Mouse (Mus musculus) stomach, embryonic 15.5 days (tissue): Measurements from ENCODE around the gene Fli1. TPM values are rescaled to one million over a fixed set of nuclear protein-coding genes. Genes with fewer than 3 reads are reported as not detected.
A peak's percentile ranks its signal among the peaks of the same experiment; 100 is the strongest.

ENCODE experiments used
- ATAC-seq: fragments of 200-750 bp; cut with Nextera tagmentation; 2 replicates; pipeline ENCODE4 v1.8.0; 2017; ENCODE audit warnings: low read depth, moderate number of reproducible peaks, moderate TSS enrichment; ENCODE audit not compliant: insufficient read depth, low FRiP score
- H3K27ac ChIP-seq: fragments of 300-500 bp; sonication (generic); 2 replicates; pipeline ENCODE4 v1.5.1; 2015; ENCODE audit warnings: mild to moderate bottlenecking, inconsistent platforms
- H3K27me3 ChIP-seq: fragments of 300-500 bp; sonication (generic); replicated peaks from 2 replicates; pipeline ENCODE4 v1.6.1; 2015; ENCODE audit warnings: inconsistent platforms
- H3K36me3 ChIP-seq: fragments of 300-500 bp; sonication (generic); 2 replicates; pipeline ENCODE4 v1.6.1; 2015; ENCODE audit warnings: inconsistent platforms
- H3K4me1 ChIP-seq: fragments of 300-500 bp; sonication (generic); 2 replicates; pipeline ENCODE4 v1.6.1; 2015; ENCODE audit warnings: inconsistent platforms
- H3K4me2 ChIP-seq: fragments of 300-500 bp; sonication (generic); 2 replicates; pipeline ENCODE4 v1.6.1; 2015; ENCODE audit warnings: mild to moderate bottlenecking, inconsistent platforms
- H3K4me3 ChIP-seq: fragments of 300-500 bp; sonication (generic); replicated peaks from 2 replicates; pipeline ENCODE4 v1.5.1; 2015; ENCODE audit warnings: inconsistent platforms
- H3K9ac ChIP-seq: fragments of 300-500 bp; sonication (generic); 2 replicates; pipeline ENCODE4 v1.6.1; 2015; ENCODE audit warnings: inconsistent platforms
- H3K9me3 ChIP-seq: fragments of 300-500 bp; sonication (generic); 2 replicates; pipeline ENCODE4 v1.6.1; 2016; ENCODE audit warnings: inconsistent platforms
- WGBS: fragments of 180-500 bp; shearing (Covaris S2); methylation state at CpG from one replicate; pipeline ENCODE4 v1.1.7; 2015; 5-methylcytosine and 5-hydroxymethylcytosine counted together
- polyA plus RNA-seq: library from polyadenylated mRNA; unstranded; fragments of >200 nt; fragmentation: Nextera tagmentation; extraction: Ambion mirVana; gene quantifications from 2 replicates; pipeline ENCODE4 v1.2.1, GENCODE M21; 2015

Gene Fli1
- polyA plus RNA-seq, 1 experiment from 2014 or later = 13.4 TPM

DNA sequence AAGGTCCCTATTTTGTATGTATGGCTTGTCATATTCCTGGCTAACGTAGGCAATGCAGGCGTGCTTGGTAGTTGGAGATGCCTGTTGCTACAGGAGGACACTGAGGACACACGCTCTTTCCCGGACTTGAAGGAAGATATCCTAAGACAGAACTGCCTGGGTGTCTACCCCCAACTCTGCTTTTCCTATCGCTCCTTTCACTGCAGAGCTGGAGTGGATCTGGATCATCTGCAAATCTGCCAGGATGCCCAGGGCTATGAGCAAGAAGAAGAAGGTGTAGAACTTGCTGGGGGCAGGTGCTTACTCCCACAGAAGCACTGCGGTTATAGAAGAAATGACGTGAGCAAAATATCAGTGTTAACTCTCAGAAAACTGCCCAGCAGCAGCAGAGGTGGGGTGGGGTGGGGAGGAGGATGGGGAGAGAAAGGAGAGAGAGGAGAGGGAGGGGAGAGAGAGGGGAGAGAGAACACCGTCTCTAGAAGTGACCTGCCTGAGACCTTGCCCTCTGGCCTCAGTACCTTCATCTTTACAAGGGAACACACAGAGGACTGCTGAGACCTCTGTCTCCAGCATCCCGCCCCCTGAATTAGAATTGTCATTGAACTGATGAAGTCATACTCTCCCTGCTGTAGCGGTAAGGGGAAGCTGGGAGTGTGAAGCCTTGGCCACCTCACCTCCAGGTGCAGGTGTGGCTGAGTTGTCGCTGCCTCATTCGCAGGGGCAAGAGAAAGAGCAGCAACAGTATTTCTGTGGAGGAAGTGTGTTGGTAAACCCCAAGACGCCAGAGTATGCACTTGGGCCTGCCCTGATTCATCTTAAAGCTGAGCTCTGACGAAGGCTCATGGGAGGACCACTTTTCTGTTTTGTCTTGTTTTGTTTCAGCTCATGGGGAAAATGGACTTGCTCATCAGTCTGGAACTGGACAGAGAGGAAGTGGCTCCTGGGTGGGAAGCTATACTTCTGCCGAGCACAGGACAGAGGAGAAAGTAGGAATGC lies 35.5 kb downstream of the Fli1 start:
- 0 out of 2 replicates have a peak, but pooled peaks cover 5% of the 10 kb centered on the region for H3K4me1 ChIP-seq
- H3K27ac ChIP-seq = peak overlapping the region; percentile 27; the same call in 1 of the 2 replicates
- H3K36me3 ChIP-seq = no peaks in the 10 kb centered on the region
- no peak for ATAC-seq
- no peak overlapping the region for H3K4me3 ChIP-seq
- 67% methylated on average over 15 of the region's 15 CpGs for WGBS
- no peaks in the 10 kb centered on the region for H3K27me3 ChIP-seq
- H3K4me2 ChIP-seq = no peak overlapping the region
- H3K9ac ChIP-seq = no peak overlapping the region
- H3K9me3 ChIP-seq = no peaks in the 10 kb centered on the region

DNA sequence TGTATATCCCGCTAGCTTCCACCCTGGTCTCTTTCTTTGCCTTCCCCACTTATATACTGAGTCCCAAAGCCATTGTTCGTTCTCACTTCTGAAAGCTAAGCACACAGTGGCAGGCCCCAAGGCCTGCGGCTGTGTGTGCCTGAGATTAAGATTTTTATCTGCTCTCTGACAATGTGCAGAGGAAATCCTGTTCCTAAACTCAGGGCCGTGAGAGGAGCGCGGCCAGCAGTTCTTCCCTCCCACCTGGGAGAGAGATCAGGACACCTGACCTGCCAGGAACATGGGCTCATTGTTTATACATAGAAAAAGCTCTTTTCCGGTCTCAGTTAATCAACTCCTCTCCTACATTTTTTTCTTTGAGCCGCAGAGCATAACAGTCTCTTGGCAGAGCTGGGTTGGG lies 36.5 kb downstream of the Fli1 start:
- WGBS = 18% methylated on average over 8 of the region's 8 CpGs
- ATAC-seq = no peak; the same call in 1 of the 2 replicates
- no peak overlapping the region for H3K9ac ChIP-seq

DNA sequence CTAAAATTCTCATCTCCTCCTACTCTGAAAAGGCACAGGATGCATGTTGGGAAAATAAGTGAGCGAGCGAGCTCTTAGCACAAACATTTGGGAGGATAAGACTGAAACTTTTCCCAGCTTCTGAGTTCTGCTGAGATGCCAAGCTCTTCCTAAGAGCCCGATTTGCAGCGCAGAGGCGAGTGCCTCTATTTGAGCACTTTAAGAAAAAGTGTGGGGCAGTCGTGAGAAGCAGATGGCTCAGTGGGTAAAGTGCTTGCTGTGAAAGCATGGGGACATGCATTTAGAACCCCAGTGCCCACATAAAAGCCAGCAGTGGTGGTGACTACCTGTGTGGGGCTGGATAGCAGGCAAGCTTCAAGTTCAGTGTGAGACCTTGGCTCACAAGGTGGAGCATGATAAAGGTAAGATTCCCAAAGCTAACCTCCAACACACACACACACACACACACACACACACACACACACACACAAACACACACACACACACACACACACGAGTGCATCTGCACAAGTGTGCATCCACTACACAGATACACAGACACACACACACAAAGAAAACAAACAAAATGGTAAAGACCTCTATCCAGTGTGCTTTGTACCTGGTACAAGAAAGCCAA lies 37.1 kb downstream of the Fli1 start:
- no peak for ATAC-seq
- Histone ChIP-seq H3K4me3 (no peak overlapping the region), H3K36me3 (no peaks in the 10 kb centered on the region), H3K4me2 (no peak overlapping the region), H3K9me3 (no peaks in the 10 kb centered on the region), H3K9ac (no peak overlapping the region), H3K27me3 (no peaks in the 10 kb centered on the region), H3K27ac (no peak overlapping the region), H3K4me1 (0 out of 2 replicates have a peak, but pooled peaks cover 5% of the 10 kb centered on the region)
- 77% methylated on average over 7 of the region's 7 CpGs for WGBS

More for the DNA sequence above, 36.5 kb downstream of the Fli1 start:
- no peaks in the 10 kb centered on the region for H3K27me3 ChIP-seq
- H3K4me1 ChIP-seq = 0 out of 2 replicates have a peak, but pooled peaks cover 5% of the 10 kb centered on the region
- H3K4me2 ChIP-seq = no peak overlapping the region
- H3K9me3 ChIP-seq = no peaks in the 10 kb centered on the region
- H3K36me3 ChIP-seq = no peaks in the 10 kb centered on the region
- H3K4me3 ChIP-seq = no peak overlapping the region
- 0 out of 2 replicates have a peak overlapping the region, but pooled peaks have one; percentile 27 for H3K27ac ChIP-seq

DNA sequence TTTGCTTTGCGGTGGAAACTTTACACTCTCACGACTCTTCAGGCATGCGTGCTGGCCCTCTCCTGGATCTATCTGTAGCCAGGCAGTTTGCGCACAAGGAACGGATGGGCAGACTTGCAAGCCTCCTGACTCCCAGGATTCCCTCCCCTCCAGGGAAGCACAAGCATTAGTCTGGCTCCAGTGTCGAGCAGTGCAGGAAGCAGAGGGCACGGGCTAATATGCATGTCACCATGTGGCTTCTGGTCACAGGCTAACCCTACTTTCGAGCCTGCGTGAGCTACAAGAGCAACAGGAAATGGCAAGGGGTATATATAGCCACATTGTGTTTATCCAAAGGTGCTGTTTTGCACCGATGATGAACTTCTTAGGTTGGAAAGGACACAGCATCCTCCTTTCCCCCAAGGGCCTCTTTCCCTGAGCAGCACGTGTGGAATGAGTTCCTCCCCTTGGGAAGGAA lies 38.6 kb downstream of the Fli1 start:
- H3K9me3 ChIP-seq = no peaks in the 10 kb centered on the region
- H3K27ac ChIP-seq = peak overlapping the region; percentile 32; the same call in 1 of the 2 replicates
- ATAC-seq = no peak; the same call in 1 of the 2 replicates
- WGBS = 54% methylated on average over 11 of the region's 11 CpGs
- no peak overlapping the region for H3K4me3 ChIP-seq
- H3K36me3 ChIP-seq = no peaks in the 10 kb centered on the region
- no peaks in the 10 kb centered on the region for H3K27me3 ChIP-seq
- H3K4me2 ChIP-seq = no peak overlapping the region
- no peak overlapping the region for H3K9ac ChIP-seq
- H3K4me1 ChIP-seq = 0 out of 2 replicates have a peak, but pooled peaks cover 5% of the 10 kb centered on the region

DNA sequence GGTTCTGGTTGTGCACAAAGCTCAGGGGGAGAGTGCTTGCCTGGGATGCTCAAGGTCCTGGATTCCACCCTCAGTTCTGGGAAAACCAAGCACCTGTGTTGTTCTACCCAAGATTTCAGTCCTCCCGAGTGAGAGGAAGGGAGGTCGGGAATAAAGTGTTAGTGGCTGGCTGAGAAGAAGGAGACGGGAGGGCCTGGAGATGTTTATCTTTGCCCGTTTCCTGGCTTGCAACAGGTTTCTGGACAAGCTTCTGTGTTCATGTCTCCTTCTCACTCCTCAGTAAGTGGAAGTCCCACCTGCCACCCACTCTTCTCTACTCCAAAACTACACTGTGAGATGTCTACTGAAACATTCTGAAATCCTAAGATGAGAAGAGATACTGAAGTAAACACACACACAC lies 39.2 kb downstream of the Fli1 start:
- no peaks in the 10 kb centered on the region for H3K27me3 ChIP-seq
- no peak for ATAC-seq
- no peak overlapping the region for H3K27ac ChIP-seq
- WGBS = 35% methylated on average over 4 of the region's 4 CpGs
- no peak overlapping the region for H3K9ac ChIP-seq
- no peaks in the 10 kb centered on the region for H3K9me3 ChIP-seq
- H3K36me3 ChIP-seq = no peaks in the 10 kb centered on the region
- no peak overlapping the region for H3K4me2 ChIP-seq
- H3K4me3 ChIP-seq = no peak overlapping the region
- H3K4me1 ChIP-seq = 0 out of 2 replicates have a peak, but pooled peaks cover 5% of the 10 kb centered on the region

DNA sequence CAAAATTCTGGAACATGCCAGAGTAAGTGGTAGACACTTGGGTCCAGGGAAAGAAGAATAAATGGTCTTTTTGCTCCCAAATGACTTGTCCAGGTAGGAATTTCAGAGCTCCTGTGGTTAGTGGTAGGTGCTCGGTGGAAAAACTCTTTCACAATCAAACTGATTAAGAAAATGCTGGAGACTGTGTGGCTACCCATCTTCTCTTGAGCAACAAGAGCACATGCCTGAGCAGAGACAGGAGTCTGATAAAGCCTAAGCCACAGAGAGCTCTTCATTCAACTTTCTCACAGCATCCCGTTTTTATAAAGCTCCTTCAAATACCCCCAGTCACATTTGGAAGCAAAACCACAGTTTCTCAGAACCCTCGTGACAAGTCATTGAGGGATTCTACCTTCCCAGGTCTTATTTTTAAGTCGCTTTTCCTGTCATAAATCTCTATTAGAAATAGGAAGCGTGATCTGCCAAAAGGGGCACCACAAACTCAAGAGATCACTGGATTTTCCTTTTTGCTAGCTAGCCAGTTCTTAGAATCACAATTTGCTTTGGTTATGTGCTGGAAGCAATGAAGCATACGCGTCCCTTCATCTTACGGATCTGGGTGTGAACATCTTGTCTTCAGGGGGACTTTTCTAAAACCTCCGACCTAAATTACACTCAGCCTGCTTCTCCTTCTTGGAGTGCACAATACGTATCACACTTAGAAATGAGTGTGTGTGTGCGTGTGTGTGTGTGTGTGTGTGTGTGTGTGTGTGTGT lies 40.2 kb downstream of the Fli1 start:
- 75% methylated on average over 11 of the region's 11 CpGs for WGBS
- H3K36me3 ChIP-seq = no peaks in the 10 kb centered on the region
- H3K27ac ChIP-seq = no peak overlapping the region
- ATAC-seq = no peak
- no peak overlapping the region for H3K4me2 ChIP-seq
- no peak overlapping the region for H3K4me3 ChIP-seq
- no peak overlapping the region for H3K9ac ChIP-seq
- no peaks in the 10 kb centered on the region for H3K9me3 ChIP-seq
- 0 out of 2 replicates have a peak, but pooled peaks cover 5% of the 10 kb centered on the region for H3K4me1 ChIP-seq
- H3K27me3 ChIP-seq = no peaks in the 10 kb centered on the region

DNA sequence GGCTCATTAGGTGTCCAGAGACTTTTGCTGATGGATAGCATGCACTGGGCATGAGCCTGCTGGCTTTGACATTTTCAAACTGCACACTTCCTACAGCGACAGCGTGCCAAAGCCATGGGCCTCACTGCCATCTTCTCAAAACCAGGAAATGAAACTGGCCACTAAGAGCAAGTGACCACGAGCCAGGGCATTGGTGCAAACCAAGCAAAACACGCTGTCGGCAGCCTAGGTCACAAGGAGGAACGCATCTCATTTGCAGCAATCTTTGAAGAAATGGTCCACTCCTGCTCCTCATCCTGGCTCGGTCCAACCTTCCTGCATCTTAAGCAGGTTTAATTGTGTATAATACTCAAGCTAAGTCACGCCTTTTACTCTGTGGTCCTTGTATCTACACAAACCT lies 41.8 kb downstream of the Fli1 start:
- Histone ChIP-seq H3K36me3 (no peaks in the 10 kb centered on the region), H3K4me3 (no peak overlapping the region), H3K4me1 (no peaks in the 10 kb centered on the region), H3K27me3 (no peaks in the 10 kb centered on the region), H3K27ac (no peak overlapping the region), H3K9me3 (no peaks in the 10 kb centered on the region), H3K9ac (no peak overlapping the region), H3K4me2 (no peak overlapping the region)
- 87% methylated on average over 8 of the region's 8 CpGs for WGBS
- ATAC-seq = no peak

DNA sequence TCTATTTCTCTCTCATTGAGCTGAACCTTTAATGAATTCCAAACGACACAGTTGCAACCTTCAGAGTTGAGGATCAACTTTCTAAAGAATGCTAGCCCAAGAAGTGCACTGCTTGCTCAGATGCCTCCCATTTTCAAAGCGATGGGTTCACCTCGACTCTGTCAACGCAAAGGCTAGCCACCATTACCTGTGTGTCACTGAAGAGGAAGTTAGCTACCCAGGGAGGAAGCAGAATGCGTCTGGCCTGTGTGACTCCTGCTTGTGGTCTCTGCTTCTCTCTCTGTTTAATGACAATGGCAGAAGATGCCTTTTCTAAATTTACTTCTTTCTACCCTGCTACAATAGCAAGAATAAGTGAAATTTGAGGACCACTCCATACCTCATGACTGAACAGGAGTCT lies 42.6 kb downstream of the Fli1 start:
- Histone ChIP-seq H3K9me3 (no peaks in the 10 kb centered on the region), H3K4me1 (no peaks in the 10 kb centered on the region), H3K36me3 (no peaks in the 10 kb centered on the region), H3K27ac (no peak overlapping the region), H3K9ac (no peak overlapping the region), H3K4me2 (no peak overlapping the region), H3K27me3 (no peaks in the 10 kb centered on the region), H3K4me3 (no peak overlapping the region)
- WGBS = 76% methylated on average over 5 of the region's 5 CpGs
- no peak for ATAC-seq

DNA sequence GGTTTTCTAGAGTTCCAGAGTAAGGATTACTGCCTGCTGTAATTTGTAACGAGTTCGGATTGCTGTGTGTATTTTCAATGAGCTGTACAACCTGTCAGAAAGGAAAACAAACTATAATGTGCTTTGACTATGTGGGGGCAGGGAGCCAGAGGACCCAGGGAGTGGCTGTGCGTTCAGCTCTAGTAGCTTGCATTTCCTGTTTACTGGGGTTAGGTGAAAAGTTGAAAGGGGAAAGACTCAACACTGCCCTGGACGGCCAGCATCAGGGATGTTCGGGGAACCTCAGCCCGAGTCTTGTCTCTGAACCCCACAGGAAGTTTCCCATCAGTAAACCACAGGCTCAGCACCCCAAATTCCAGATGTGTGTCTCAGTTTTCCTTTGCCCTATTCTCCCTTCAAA lies 43.2 kb downstream of the Fli1 start:
- H3K4me1 ChIP-seq = no peaks in the 10 kb centered on the region
- H3K9ac ChIP-seq = no peak overlapping the region
- H3K27ac ChIP-seq = no peak overlapping the region
- no peak for ATAC-seq
- H3K4me3 ChIP-seq = no peak overlapping the region
- H3K9me3 ChIP-seq = no peaks in the 10 kb centered on the region
- no peaks in the 10 kb centered on the region for H3K27me3 ChIP-seq
- H3K4me2 ChIP-seq = no peak overlapping the region
- no peaks in the 10 kb centered on the region for H3K36me3 ChIP-seq
- WGBS = 39% methylated on average over 6 of the region's 6 CpGs

DNA sequence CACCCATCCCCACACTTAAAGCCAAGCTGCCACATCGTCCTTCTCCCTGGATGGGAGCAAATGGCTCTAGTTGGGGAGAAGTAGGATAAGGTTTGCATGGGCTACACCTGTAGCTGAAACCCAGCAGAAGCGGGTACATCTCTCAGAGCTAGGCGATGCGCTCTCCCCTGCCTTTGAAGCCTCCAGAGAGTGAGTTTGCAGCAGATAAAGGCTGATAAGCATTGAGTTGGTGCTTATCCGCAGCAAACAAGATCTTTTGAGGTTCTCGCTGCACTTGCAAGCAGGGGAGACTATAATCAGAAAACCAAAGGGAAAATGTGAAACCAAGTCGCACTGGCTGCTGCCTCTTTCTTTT lies 47.0 kb downstream of the Fli1 start:
- Histone ChIP-seq H3K9ac (no peak overlapping the region), H3K27me3 (no peaks in the 10 kb centered on the region), H3K36me3 (no peaks in the 10 kb centered on the region), H3K4me2 (no peak overlapping the region), H3K4me3 (no peak overlapping the region), H3K27ac (no peak overlapping the region), H3K4me1 (no peaks in the 10 kb centered on the region), H3K9me3 (no peaks in the 10 kb centered on the region)
- no peak for ATAC-seq
- 31% methylated on average over 7 of the region's 7 CpGs for WGBS

DNA sequence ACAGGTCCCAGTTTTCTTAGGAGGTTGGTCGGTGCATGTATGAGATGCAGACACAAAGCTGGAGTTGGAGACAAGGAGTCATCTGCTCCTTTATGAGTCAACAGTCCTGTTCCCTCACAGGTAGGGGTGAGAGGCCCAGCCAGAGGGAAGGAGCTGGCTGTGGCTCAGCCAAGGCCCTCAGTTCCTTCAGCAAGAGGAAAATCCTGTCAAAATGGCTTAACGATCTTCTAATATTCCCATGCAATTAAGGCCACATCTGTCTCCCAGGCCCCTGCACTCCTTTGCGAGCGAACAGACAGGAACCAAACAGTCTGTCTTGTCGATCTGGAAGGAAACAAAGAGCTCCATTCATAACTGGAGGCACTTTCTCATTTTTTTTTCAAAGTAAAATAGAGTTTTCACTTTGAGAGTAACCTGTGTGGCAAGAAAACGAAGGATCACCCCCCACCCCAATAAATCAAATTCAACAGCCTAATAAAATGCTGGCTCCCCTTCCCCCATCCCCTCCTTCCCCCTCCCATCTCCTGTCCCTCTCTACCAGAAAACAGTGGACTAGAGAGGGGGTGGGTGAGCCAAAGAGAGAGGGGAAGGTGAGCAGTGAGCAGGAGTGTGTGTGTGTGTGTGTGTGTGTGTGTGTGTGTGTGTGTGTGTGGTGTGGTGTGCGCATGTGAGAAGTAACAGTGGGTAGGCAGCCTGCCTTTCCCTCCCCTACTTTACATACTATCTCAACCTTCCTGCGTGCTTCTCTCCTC lies 47.6 kb downstream of the Fli1 start:
- WGBS = 23% methylated on average over 7 of the region's 8 CpGs
- Histone ChIP-seq H3K9ac (0 out of 2 replicates have a peak overlapping the region, but pooled peaks have one; percentile 0), H3K27ac (no peak overlapping the region), H3K4me1 (no peaks in the 10 kb centered on the region), H3K27me3 (no peaks in the 10 kb centered on the region), H3K36me3 (no peaks in the 10 kb centered on the region), H3K9me3 (no peaks in the 10 kb centered on the region), H3K4me2 (no peak overlapping the region), H3K4me3 (no peak overlapping the region)
- ATAC-seq = peak; percentile 47; the same call in 1 of the 2 replicates
